Mouse (Mus musculus): Measurements from ENCODE around the gene Serpinh1.
A peak's percentile ranks its signal among the peaks of the same experiment; 100 is the strongest.
"Not testable (repeated sequence)": the region's sequence is repeated elsewhere in the genome, so short reads cannot be mapped to it uniquely, and the experiment has no call there.

Gene Serpinh1

DNA sequence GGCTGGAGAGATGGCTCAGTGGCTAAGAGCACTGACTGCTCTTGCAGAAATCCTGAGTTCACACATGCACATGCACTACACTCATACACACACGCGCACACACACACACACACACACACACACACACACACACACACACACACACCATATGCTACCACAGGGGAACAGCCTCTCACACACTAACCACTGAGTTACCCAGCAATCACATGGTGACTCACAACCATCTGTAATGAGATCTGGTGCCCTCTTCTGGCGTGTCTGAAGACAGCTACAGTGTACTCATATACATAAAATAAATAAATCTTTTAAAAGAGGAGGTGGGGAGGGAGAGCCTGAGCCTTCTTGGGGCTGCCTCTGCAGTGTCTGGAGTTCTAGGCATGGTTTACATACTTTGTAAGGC, 21.3 kb upstream of the Serpinh1 start:
- DNase-seq (ENCODE audit: low read depth), result not testable (repeated sequence)

DNA sequence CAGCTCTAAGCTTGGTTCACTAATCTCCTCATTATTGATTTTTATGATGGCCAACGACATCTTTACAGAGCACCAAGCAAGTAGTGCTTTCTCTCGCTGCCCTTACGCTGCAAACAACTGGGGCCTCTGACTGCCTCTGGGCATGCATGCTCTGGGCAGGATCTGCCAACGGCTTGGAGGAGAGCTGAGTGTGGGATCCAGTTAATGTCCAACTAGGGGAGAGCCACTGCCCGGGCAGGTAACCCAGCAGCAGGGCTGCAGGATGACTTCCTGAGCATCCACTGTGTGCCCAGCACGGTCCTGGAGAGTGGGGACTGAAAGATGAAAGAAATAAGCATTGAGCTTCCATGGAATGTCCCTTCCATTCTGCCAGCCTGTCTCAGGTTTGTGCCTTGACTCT, 13.7 kb upstream of the Serpinh1 start:
- no peak for DNase-seq (ENCODE audit: low read depth)

DNA sequence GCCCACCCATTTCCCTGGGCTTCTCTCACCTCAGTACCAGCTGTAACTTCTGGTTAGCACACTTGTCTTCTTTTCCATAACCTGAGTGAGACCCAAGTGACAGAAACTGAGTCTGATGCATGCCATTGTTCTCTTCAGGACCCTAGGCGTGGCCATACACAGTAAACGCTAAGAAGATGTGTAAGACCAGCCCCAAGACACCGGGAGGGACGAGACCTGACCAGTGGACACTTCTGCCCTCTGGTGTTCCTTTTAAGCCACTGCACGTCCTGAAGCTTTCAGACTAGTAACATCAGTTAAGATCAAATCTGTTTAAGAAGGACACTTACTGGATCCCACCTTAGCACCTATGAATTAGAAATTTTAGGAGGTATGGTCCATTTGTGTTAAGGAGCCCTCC, 12.0 kb upstream of the Serpinh1 start:
- DNase-seq (ENCODE audit: low read depth), result peak; percentile 89

DNA sequence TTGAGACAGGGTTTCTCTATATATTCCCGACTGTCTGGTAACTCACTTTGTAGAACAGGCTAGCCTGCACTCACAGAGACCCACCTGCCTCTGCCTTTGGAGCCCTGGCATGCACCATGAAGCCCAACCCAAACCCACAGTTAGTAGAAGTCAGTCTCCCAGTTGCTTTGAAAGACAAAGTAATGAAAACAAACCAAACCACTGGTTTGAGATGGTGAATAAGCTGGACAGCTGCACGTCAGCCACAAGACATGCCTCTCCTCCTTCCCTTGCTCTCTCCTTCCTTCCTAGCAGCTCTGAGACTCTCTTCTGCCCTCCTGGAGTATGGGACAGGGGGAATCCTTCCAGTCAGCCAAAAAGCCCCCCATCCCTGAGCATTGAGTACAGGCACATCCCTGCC, 9.1 kb upstream of the Serpinh1 start:
- no peak for DNase-seq (ENCODE audit: low read depth)

DNA sequence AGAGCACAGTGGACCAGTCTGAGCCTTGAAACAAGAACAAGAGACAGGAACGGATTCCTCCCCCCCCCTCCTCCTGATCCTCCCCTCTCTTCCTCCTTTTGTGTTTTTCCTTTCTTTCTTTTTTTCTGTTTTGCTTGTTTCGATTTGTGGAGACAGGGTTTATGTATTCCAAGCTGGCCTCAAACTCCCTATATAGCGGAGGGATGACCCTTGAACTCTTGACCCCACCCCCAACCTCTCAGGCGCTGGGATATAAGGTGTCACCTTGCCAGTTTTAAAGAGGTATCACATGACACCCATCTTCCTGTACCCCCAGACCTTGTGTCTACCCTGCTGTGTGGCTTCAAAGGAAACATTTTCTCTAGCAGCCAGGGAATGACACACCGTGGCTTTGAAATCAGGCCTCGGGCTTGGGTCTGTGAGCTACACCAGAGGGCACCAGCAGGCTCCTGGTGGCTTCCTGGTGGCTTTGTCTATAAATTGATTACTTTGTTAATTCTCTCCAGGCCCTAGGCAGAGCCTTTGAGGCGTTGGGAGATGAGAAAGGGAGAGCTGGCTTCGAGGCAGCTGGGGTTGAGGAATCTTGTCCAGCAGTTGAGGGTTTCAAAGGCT, 7.9 kb upstream of the Serpinh1 start:
- DNase-seq (ENCODE audit: low read depth), result peak; percentile 28

DNA sequence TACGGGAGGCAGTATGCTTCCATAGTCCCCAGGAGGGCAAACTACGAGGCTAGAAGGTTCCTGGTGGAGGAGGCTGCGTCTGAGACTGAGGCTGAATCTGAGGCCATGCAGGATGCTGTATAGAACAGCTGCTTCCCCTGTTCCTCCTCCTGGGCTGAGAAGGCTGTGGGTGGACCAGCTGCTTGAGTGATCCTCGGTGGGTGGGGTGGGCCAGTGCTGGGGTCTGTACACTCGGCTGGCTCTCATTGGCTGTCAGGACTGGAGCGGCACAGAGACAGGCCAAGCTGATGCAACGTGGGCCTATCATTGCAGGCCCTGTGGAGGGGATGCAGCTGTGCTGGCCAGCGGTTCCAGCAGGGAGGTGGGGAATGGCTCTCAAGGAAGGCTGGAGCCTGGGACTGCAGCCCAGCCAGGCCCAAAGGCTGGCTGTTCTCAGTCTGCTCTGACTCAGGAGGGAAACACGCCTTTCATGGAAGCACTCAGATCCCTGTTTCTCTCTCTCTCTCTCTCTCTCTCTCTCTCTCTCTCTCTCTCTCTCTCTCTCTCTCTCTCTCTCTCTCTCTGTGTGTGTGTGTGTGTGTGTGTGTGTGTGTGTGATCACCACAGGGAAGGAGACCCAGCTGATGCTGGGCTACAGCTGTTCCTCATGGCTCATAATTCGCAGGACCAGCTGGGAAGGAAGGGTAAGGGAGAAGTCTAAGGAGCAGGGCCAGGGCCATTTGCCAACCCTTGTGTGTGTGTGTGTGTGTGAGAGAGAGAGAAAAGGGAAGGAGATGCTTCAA, 7.2 kb upstream of the Serpinh1 start:
- peak; percentile 96 for DNase-seq (ENCODE audit: low read depth)

DNA sequence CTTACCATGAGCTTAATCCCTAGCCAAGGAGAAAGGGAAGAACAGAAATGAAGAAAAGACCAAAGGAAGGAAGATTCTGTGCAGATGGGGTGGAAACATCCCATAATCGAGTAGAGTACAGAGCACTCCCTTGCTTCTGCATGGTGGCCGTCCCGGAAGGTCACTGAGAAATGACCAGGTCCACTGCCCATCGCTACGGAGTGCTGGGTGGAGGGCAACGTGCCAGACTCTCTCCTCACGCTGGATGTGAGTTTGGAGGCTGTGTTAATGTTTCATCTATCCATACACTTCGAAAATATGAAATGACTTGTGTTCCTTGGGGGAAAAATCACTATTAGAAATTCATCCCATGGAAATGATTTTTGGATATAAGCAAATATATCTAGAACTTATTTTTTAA, 5.3 kb upstream of the Serpinh1 start:
- no peak for DNase-seq (ENCODE audit: low read depth)

DNA sequence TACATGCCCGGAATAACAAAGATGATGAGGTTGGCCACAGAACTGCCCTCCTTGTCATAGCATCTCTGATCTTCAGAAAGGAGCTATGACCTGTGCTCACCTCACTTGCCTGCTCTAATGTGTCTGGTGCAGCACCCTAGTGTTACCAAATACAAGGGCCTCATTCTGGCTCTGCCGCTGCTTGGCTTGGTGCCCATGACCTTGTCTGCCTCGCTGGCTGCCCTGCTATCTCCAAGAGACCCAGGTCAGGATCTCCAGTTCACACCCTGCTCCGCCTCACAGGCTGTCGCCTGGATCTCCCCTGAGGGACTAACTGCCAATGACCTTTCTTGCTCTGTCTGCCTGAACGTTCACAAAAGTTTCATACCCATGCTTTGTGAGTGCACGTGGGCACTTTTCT, 4.2 kb upstream of the Serpinh1 start:
- DNase-seq (ENCODE audit: low read depth), result no peak

DNA sequence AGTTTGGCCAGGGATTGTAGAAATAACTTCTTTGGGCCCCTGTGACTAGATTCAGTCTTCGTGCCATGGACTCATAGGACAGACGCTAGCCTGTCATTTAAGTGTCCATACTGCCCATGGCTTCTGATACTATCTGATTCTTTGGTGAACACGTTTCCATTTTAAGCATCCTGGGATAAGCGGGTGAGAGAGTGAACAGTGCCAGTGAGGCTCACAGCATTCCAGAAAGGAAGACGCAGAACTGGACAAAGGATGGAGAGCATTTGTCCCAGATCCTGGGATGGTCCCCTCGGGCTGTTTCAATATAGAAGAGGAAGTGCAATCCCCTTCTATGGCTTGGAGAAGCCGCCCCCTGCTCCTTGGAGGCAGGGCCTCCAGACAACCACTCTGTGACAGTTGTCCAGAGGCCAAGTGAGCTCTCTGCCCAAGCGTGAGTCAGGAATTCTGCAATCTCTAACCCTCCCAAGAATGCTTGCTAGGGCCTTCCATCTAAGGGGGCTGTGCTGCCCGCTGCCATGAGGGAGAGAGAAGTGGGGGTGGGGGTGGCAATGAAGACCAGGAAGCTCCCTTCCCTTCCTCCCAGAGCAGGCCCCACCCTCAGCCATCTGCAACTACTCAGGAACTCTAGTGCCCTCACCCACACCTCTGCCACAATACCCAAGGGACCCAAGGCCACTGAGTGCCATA, 3.3 kb upstream of the Serpinh1 start:
- peak; percentile 88 for DNase-seq (ENCODE audit: low read depth)

DNA sequence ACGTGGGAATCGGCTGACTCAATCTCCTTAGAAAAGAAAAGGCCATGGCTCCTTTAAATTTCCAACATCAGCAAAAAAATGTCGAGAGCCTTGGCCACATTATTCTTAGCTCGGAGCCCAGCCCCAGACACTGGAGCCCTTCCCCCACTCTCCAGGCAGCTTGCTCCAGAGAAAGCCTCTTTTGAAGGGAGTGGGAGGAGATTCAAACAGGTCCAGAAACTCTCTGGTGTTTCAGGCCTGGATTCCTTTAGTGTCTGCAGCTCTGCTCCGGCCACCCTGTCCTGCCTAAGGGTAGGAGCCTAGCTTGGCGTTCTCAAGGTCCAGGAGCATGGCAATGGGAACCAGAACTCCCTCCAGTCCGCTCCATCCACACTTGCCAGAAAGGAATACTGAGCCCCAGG, 2.7 kb upstream of the Serpinh1 start:
- DNase-seq (ENCODE audit: low read depth), result peak; percentile 92

DNA sequence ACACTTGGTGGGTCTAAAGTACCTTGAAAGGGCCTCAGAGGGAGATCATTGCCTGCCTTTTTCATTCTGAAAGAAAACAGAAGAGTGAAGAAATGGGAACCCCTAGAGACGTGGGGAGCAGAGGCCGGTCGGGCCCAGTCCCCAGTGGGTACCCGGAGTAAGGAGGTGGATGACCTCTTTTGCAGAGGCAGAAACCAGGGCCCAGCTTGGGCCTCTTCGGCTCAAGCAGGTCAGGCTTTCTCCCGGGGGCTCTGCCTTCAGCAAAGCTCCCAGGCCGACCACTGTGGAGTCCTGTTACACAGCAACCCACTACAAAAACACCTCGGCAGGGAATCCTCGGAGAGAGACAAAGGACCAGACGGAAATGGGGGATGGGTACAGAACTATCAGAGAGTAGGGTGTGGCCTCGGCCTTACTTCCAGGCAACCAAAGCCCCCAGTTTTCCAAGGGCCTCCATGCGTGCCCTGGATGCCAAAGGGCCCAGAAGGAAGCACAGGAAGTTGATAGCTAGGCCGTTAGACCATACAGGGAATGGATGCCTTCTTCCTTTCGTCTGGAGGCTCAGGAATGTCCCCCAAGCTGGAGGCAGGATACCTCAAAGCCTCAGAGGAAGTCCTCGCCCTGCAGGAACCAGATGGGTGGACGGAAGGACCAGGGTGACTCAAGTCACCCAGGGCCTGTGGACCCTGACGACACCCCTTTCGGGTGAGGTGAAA, 1.1 kb downstream of the Serpinh1 start:
- DNase-seq (ENCODE audit: low read depth), result peak; percentile 63

DNA sequence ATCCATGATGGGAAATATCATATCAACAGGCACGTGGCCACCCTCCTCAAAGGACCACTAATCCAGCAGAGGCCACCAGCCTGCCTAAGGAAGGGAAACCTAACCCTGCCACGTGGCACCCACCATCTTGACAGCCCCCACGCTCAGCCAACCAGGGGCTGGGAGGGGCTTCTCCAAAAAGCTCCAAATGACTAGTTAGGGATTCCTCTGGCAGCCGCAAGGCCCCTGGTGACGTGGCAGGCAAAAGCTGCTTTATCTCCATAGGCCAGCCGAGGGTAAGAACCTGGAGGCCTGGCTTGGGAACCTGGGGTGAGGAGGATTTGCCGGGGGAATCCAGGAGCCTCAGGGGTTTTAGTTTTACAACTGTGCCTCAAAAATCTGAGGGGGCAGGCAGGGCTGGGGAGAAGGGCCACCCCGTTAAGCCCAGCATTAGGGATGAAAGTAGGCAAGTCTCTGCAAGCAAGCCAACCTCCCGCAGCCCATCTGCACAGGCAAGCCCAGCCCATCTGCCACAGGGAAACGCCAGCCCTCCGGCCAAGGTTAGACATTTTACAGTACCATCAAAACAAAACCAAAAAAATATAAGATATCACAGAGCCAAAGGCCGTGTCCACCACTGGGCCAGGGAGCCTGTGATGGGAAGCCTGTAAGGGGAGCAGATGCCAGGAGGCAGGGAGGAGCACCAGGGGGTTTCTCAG, 1.8 kb downstream of the Serpinh1 start:
- DNase-seq (ENCODE audit: low read depth), result peak; percentile 86

DNA sequence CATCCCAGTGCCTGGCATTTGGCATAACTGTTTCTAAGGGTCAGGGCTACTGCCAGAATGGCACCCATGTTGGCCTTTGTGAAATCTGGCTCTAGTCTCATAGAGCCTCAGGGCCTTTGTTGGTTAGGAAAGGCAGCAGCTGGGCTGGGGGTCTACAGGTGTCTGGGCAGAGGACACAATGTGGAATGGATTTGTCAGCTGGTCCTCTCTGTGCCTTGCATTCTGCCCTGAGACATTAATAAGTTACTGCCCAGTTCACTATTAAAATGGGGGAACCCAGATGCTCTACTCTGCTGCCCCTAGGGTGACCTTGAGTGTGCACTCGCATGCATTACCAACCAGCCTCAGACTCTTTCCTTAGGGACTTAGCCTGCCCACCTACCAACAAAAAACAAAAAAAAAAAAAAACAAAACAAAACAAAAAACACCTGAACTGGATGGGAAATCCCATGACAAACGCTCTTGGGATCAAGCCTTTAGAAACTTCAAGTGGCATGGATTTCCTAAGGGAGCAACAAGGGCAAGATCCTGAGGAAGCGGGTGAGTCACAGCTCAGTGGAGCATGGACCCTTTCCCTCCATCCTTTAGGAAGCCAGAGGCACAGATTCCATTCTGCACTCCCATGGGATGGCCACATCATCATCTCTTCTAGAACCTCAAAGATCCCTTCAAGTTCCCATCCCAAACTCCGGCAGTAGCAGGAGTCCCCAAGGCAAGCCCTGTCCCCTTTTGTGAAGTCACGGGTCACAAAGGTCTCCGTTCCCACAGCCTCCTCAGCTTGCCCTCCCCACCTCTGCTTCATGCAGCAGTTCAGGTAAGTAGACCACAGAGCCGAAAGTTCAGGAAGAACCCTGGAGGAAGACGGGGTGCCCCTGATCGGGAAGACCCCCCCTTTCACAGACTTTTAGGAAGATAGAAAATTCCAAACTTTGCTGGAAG, 3.0 kb downstream of the Serpinh1 start:
- peak; percentile 39 for DNase-seq (ENCODE audit: low read depth)

DNA sequence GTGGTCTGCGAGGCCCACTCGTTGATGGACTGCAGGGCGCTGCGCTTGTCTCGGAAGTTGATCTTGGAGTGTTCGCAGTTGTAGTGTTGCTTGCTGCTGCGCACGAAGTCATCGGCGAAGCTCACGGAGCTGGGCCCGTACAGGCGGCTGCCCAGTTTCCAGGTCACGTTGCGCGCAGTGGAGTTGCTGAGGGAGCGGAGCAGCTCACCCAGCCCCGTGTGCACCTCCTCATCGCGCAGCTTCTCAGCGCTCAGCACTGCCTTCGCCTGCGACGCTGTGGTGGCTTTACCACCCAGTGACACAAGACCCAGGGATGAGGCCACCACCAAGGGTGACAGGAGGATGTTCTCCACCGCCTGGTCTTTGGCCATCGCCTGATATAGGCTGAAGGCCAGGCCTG, 4.2 kb downstream of the Serpinh1 start:
- no peak for DNase-seq (ENCODE audit: low read depth)

DNA sequence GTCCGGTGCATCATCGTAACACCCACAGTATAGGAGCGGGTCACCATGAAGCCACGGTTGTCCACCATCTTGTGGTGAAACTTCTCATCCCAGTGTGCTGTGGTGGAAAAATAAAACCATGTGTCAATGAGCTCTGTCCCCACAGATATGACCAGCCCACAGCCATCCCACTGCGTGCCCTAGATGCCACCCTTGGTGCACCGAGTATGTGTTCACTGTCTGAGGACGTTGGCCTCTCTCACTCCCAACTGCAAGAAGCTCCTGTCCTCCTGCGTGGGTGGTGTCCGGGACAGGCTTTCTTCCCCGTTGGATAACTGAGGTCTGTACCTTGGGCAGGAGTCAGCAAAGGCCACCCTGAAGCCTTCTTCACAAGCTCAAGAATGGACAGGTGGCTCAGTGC, 5.8 kb downstream of the Serpinh1 start:
- no peak for DNase-seq (ENCODE audit: low read depth)

DNA sequence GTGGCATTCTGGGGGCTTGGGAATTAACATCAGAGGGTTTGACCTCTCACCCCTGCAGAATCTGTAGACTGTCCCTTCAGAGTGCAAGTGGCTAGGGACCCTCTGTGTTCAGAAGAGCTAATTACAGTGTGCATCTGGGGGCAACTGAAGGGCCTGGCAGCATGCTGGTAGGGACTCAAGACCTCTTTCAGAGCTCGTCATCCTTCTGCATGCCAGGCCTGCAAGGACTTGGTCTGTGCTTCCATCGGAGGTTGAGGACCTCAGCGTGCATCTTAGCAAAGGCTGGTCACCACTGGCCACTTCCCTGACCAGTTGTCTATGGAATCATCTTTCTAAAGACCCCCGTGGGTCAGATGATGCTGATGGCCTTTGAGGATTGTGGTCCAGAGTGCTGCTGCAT, 9.5 kb downstream of the Serpinh1 start:
- DNase-seq (ENCODE audit: low read depth), result no peak

DNA sequence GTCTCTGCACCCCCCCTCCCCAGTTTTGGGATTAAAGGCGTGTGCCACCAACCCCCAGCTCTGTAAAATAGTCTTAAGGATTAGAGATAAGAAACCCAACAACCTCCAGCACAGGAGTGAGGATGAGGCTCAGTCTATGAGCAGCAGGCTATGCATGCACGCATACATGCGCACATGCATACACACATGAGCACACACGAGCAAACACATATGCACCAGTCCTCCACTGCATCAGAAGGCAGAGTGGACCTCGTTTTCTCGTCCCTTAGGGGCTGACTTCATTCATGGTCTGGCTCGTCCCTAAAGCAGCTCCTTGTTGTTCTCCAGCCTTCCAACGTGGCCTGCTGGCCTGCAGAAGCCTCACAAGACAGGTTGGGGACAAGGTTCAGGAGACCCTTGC, 12.3 kb downstream of the Serpinh1 start:
- DNase-seq (ENCODE audit: low read depth), result no peak

DNA sequence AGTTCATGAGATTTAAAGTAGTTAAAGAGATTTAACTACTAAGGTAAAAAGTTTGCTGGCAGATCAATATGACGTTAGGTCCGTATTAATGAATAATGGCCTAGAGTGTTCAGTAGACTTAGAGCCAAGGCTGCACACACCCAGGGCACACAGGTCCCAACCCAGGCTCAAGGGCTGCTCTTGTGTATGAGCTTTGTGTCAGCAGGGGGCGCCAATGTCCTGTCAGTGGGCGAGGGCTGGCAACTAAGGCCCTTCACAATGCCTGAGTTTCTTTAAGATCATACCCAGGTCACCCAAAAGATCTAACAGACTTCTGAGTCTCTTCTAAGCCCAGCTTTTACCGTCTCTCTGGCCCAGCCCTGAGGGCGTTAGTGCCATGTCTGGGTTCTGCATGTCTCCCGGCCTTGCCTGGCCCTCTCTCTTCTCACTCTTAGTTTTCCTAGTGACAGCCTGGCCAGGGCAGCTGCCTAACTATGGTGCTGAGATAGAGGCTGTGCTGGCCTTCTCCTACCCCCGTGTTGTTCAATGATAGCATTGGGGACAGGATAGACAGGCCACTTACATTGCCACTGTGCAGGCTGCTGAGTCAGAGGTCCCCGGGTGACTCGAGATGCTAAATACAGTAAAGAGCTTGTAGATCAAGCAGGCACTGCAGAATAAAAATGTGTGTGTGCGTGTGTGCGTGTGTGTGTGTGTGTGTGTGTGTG, 20.1 kb downstream of the Serpinh1 start:
- DNase-seq (ENCODE audit: low read depth), result peak; percentile 90

DNA sequence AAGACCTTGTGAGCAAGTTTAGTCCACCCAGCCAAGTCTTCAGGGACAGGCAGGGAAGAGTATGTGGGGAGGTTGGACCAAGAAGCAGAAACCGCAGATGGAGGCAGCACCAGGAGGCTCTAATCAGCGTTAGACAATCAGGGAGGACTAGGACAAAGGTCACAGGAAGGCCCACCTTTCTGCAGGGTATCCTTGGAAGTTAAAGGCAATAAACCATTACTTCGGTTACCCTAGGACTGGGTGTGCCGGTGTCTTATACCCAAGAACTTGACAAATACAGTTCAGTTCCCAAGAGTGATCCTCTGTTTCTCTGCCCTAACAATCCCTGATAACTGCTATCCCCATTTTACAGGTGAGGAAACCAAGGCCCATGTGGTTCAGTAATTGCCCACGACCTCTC, 23.0 kb downstream of the Serpinh1 start:
- DNase-seq (ENCODE audit: low read depth), result no peak

DNA sequence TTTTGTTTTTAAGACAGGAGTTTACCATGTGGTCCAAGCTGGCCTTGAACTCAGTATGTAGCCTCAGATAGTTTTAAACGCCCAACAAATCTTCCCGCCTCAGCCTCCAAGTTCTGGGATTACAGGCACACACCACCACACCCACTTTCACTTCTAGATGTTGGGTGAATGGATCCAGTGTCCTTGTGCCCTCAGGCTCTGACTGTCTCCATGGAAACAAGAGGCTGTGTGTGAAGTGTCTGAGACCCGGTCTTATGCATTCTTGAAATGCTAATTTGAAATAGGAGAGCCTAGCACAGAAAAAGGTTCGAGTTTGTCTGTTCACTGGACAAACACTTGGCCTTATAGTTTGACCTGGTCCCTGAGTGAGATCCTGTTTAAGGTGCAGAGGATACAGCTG, 24.2 kb downstream of the Serpinh1 start:
- DNase-seq (ENCODE audit: low read depth), result no peak
